Mouse (Mus musculus) erythroblast, embryonic 14.5 days (primary cell): ENCODE measurements around the gene Bbx.

Experiments used
- GATA1 ChIP-seq: IDR thresholded peaks from 2 replicates; pipeline ENCODE4 v1.6.1; 2012; ENCODE audit warnings: low read length, inconsistent platforms, mixed read lengths
- TAL1 ChIP-seq: IDR thresholded peaks from 3 replicates; pipeline ENCODE4 v1.6.1; 2012; ENCODE audit warnings: low read length, inconsistent platforms, mixed read lengths

GRCm38 (mm10) chr16:50371460-50371859 is 60.7 kb downstream of the Bbx start:
- no peak for TF ChIP-seq GATA1
- no peak for TF ChIP-seq TAL1
